Mouse (Mus musculus) common myeloid progenitor, adult 5-6 weeks (primary cell): ENCODE data around the gene Wdr93. TPM values are rescaled to one million over a fixed set of nuclear protein-coding genes. Genes with fewer than 3 reads are reported as not detected.

Experiments used
- ATAC-seq: replicated peaks from 2 replicates; pipeline ENCODE4 v1.8.0; 2016; ENCODE audit warnings: low read depth, mild to moderate bottlenecking, moderate TSS enrichment, inconsistent platforms; ENCODE audit not compliant: poor library complexity, severe bottlenecking
- total RNA-seq: library from RNA; stranded (forward); fragments of 200-1000, 187-1606 nt; gene quantifications from 2 replicates; pipeline ENCODE4 v1.2.3, GENCODE M21; 2017

Wdr93 gene
- total RNA-seq: not detected in 2 replicates

GRCm38 (mm10) chr7:79742659-79743536 is at the start of gene Wdr93, which contains the start of gene Pex11a:
TSS of gene Wdr93 (plus strand) at chr7:79743163.
TSS of gene Pex11a (minus strand) at chr7:79743131.
- ATAC-seq: peak; percentile 88

DNA sequence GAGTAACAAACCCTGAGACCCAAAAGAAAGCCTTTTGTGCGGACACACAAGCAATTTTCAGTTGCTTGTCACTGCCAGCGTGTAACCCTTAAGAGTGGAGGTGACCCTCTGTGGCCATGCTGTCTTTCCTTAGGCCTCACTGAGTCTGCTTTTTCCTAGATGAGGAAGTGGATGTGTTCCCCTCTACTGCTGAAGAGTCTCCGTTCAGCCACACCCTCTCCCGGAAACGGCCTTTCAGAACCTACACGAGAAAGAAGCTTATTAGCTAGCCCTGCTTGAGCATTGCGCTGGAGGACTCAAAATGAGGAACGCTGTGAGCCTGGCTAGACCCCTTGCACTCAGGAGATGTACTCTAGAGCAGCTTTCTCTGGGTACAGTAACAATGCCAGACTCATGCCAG is 46.5 kb upstream of the Wdr93 start:
- ATAC-seq: no peak

- no peak for ATAC-seq
These were observed 40.2 kb upstream of the Wdr93 start for GRCm38 (mm10) chr7:79702755-79703154.

DNA sequence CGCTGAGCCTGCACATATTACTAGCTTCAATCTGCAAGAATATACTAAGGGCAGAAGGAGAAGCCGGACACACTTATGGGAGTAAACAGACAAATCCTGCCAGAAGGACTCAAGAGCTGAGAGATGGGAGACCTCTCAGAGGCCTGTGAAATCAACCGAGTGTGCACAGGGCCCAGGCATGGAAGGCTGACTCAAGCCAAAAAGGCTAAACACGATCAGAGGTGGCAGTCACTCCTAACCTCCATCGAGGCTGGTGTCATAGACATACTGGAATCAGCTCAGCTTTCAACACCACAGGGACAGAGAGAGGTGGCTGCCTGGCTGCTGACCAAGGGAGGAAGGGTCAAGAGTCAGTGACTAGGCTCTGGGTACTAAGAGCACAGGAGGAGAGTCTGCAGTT is 37.8 kb upstream of the Wdr93 start:
- ATAC-seq: no peak

DNA sequence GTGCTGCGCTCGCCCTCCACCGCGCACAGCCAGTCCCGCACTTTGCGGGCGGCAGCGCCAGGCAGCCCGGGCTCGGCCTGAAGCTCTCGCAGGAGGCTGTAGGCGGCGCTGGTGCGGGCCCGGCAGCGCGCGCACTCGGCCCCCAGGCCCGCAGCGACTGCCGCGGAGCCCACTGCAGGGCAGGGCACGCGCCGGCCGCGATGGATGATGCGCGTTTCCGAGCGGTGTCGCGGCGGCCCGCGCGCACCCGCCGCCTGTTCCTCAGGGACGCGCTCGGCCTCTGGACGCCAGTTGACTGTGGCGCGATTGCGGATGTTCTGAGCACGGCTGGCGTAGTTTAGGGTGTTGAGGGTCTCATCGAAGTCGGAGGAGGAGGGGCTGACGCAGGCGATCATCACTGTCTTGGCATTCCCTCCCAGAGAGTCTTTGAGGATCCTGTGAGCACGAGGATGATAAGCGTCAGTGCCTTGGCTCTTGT is 32.8 kb upstream of the Wdr93 start:
- ATAC-seq: peak; percentile 43; the same call in 1 of the 2 replicates

DNA sequence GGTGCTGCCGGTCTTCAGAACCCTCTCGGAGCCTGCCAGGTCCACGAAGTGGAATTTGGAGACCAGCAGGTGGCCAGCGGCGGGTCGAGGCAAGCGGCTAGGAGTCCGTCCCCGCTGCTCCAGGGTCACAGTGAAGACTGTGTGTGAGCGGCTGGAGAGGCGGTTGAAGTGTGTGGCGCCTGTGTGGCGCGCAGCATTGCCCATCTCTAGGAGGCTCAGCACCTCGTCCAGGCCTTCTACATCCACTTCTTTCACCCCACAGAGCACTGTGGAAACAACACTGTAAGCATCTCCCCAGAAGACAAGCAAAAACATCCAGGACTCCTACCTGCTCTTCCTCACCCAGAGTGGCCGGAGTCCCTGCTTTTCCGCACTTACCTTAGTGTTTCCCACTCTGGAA is 32.1 kb upstream of the Wdr93 start:
- no peak for ATAC-seq

DNA sequence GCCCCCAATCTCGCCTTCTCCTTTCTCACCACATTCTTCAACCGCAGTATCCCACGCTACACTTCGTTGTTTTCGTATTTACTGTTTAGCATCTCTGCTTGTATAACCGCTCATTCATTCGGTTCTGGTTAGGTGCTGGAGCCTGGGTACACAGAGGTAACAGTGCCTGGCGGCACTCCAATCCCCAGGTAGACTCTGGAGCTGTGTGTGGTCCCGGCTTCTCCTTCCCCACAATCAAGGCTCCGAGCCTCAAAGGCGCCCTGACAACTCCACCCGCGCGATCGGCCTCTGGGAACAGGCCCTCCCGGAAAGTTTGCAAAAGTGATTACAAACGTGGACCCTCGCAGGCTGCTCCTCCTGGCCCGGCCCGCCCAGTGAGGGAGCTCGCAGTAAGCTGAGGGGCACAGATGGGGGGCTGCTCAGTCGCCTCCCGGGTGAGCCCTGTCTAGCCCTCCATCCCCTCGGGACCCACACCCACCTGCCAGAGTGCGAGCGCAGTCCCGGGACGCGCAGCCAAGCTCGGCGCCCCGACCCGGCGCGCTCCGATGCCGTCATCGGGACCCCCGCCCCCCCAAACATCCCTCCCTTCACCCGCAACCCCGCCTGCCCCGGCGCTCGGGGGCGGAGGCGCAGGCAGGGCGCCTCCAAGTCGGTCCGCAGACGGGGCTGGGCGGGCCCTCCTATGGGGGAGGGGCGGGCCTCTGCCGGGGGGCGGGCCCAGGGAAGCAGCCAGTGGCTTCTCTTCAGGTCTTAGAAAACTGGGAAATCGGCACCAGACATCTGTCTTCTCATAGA is 27.6 kb upstream of the Wdr93 start, which contains the start of gene Kif7:
Gene Kif7 (minus strand): TSS at position 534 of the 795 bp plus-strand sequence.
- ATAC-seq: peak; percentile 57

- ATAC-seq: peak; percentile 78
These were observed 21.5 kb upstream of the Wdr93 start for GRCm38 (mm10) chr7:79721386-79721977.

GRCm38 (mm10) chr7:79727091-79727490 is 15.9 kb upstream of the Wdr93 start:
- ATAC-seq: peak; percentile 67

GRCm38 (mm10) chr7:79728219-79728618 is 14.7 kb upstream of the Wdr93 start:
- peak; percentile 76 for ATAC-seq

DNA sequence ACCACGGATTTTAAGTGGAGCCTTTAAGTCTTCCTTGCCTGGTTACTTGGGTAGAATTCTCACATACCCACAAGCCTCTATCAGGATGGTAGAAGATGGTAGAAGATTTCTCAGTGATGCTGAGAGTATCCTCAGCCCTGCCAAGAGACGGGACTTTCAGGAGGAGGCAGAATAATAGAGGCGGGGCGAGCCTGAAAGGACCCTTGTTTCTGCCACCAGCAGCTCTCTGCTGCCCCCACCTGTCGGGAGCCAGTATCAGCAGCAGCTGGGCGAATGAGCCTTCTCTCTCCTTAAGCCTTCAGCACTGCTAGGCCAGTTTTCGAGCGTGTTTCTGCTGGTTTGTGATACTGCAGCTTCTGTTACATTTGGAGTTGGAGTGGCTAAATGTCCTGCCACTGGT is 13.8 kb upstream of the Wdr93 start:
- peak; percentile 71 for ATAC-seq

GRCm38 (mm10) chr7:79729743-79730370 is 13.1 kb upstream of the Wdr93 start:
- ATAC-seq: no peak

GRCm38 (mm10) chr7:79731438-79731837 is 11.5 kb upstream of the Wdr93 start:
- ATAC-seq: no peak

DNA sequence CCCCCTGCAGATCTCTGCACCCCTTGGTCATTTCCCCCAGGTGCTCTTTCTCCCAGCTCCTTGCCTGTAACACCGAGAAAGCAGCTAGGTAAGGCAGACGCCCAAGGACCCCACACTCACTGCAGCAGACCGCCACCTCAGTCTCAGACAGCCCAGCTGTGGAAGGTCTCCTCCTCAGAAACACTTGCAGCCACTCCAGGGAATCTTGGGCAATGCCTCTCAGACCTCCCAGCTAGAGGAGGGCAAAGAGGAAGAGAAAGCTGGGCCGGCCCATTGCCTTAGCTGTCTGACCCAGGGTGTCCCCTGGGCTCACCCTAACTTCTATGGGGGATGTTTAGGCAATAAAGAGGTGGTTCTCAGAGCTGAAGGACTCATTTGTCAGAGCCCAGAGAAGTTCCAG is 10.3 kb upstream of the Wdr93 start, which contains the start of gene Plin1:
Gene Plin1 (minus strand): TSS at position 282 of the 400 bp plus-strand sequence.
- ATAC-seq: 0 out of 2 replicates have a peak, but pooled peaks have one; percentile 16

DNA sequence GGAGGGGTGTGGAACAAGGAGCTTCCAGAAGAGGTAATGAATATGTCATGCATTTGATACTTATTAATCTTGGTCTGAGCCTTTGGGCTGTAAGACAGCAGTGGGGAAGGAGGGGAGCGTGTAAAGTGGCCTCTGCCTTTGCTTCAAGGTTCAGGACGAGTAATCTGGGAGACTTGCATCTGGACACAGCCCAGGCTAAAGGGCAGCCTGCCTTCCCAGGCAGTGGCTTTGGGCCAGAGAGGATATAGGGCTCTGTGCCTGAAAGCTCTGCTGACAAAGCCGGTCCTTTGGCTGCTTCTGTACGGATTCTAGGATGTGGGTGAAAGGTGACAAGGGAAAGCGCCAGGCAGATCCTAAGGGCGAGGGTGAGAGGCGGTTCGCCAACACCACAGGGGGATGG is 8.4 kb upstream of the Wdr93 start:
- no peak for ATAC-seq

GRCm38 (mm10) chr7:79736511-79736910 is 6.5 kb upstream of the Wdr93 start:
- ATAC-seq: no peak

DNA sequence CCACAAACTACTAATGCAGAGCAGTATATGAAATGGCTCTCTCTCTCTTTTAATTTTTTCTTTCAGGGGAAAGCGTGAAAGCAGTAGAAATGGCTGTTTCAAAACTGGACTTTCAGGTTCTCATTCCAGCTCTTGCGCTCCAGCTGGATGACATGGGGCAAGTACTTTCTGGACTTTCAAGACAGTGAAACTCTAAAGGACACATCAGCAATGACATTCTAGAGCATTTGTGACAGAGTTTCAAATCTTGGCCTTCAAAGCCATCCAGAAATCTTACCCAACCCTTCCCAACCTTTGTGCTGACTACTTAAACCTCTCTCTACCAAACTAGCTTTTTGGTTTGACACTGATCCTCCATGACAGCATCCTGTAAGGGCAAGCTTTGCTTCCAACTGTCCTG is 4.0 kb upstream of the Wdr93 start:
- ATAC-seq: no peak

GRCm38 (mm10) chr7:79740279-79740678 is 2.7 kb upstream of the Wdr93 start:
- no peak for ATAC-seq

GRCm38 (mm10) chr7:79742277-79742658 is 695 bp upstream of the Wdr93 start:
- ATAC-seq: no peak

DNA sequence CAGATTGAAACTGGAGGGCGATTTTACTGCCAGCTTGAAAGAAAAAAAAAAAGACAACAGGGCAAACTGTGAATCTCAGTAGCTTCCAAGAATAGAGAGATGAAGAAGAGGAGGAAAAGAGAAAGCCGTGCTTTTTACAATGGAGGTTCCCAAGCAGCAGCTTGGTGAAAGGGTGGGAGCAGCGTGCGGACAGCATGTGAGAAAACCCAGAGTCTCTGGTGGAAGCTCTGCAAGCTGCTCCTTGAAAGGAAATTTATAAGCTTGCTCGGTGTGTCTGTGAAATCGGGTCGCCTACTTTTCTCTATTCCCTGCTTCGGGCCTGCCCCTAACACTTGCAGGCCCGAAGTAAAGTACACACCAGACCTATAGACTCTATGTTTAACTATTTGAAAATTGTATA is 1.1 kb downstream of the Wdr93 start:
- ATAC-seq: no peak
